Mouse (Mus musculus): ENCODE measurements at regions not wholly inside any gene's neighbourhood (a gene's known extent, or its start where the extent isn't known, plus 50 kb on each side); places are given as distances from the start of the nearest gene placed in this dataset.

DNA sequence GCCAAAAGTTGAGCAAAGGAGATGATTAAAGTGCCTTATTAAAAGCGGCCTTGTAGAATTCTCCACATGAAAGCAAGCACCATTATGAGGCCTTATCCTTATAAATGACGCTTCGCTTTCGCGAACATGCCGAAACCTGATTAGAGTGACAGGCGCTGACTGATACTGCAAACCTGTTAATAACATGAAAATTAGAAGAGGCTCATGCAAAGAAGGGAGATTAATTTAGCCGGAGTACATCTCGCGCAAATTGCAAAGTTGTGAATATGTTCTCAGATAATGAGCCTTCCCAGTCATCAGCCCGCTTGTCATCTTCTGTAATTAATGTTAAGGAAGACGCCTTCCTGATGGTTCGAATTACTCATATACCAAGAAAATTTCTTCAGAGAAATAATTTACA lies 177.8 kb upstream of the Mvb12b start:
- no peak for TF ChIP-seq MYOD1 (IDR thresholded peaks at IDR 0.05; ENCODE audit: control insufficient read depth, insufficient read length, low read depth)
- no peak for TF ChIP-seq CTCF (IDR thresholded peaks at IDR 0.05; ENCODE audit: control insufficient read depth, insufficient read depth, insufficient read length)
- TF ChIP-seq USF1 (IDR thresholded peaks at IDR 0.05; ENCODE audit: low read depth): no peak
- TF ChIP-seq MAX (IDR thresholded peaks at IDR 0.05): no peak
- TF ChIP-seq MYOG (IDR thresholded peaks at IDR 0.05; ENCODE audit: control insufficient read depth, extremely low read depth, insufficient read length): no peak
- no peak for TF ChIP-seq CEBPB (IDR thresholded peaks at IDR 0.05; ENCODE audit: low read depth)
- TF ChIP-seq FOSL1 (IDR thresholded peaks at IDR 0.05; ENCODE audit: insufficient read depth, low read length, poor library complexity, severe bottlenecking): no peak

Data from C2C12 (cell line).